Mouse (Mus musculus) forebrain, embryonic 16.5 days (tissue): Measurements from ENCODE around the gene Glra1. TPM values are rescaled to one million over a fixed set of nuclear protein-coding genes. Genes with fewer than 3 reads are reported as not detected.
"Not testable (repeated sequence)": the region's sequence is repeated elsewhere in the genome, so short reads cannot be mapped to it uniquely, and the experiment has no call there.

Experiments
- ATAC-seq: fragments of 200-750 bp; cut with Nextera tagmentation; 2 replicates; pipeline ENCODE4 v1.8.0; 2017; ENCODE audit warnings: mild to moderate bottlenecking, moderate library complexity
- H3K27ac ChIP-seq: fragments of 300-500 bp; sonication (generic); 2 replicates; pipeline ENCODE4 v1.5.1; 2014; ENCODE audit warnings: low read length, control low read depth
- H3K27me3 ChIP-seq: fragments of 300-500 bp; sonication (generic); replicated peaks from 2 replicates; pipeline ENCODE4 v1.6.1; 2014; ENCODE audit warnings: low read length; ENCODE audit not compliant: control insufficient read depth, insufficient read depth
- H3K36me3 ChIP-seq: fragments of 300-500 bp; sonication (generic); 2 replicates; pipeline ENCODE4 v1.6.1; 2014; ENCODE audit not compliant: control insufficient read depth, insufficient read depth
- H3K4me1 ChIP-seq: fragments of 300-500 bp; sonication (generic); replicated peaks from 2 replicates; pipeline ENCODE4 v1.6.1; 2014; ENCODE audit warnings: low read length; ENCODE audit not compliant: control insufficient read depth, insufficient read depth
- H3K4me2 ChIP-seq: fragments of 300-500 bp; sonication (generic); 2 replicates; pipeline ENCODE4 v1.6.1; 2014; ENCODE audit warnings: mild to moderate bottlenecking, low read length, control low read depth
- H3K4me3 ChIP-seq: fragments of 300-500 bp; sonication (generic); replicated peaks from 2 replicates; pipeline ENCODE4 v1.5.1; 2014; ENCODE audit warnings: mild to moderate bottlenecking, low read length, control low read depth
- H3K9ac ChIP-seq: fragments of 300-500 bp; sonication (generic); replicated peaks from 2 replicates; pipeline ENCODE4 v1.6.1; 2014; ENCODE audit warnings: low read depth, low read length, control low read depth
- H3K9me3 ChIP-seq: fragments of 300-500 bp; sonication (generic); 2 replicates; pipeline ENCODE4 v1.6.1; 2016; ENCODE audit warnings: low read length; ENCODE audit not compliant: control insufficient read depth
- WGBS: fragments of 180-500 bp; shearing (Covaris S2); extraction: QIAGEN DNeasy Blood & Tissue Kit; methylation state at CpG from one replicate; pipeline ENCODE4 v1.1.7; 2014; 5-methylcytosine and 5-hydroxymethylcytosine counted together
- polyA plus RNA-seq: library from polyadenylated mRNA; unstranded; fragments of >200 nt; fragmentation: Nextera tagmentation; extraction: Ambion mirVana; gene quantifications from 2 replicates; pipeline ENCODE4 v1.2.1, GENCODE M21; 2015

Glra1 gene
- polyA plus RNA-seq, result 0.15 TPM in 1 of 2 replicates, not detected in the other

- H3K9ac ChIP-seq, result peak within 1 kb of the TSS; percentile 46
- peak; percentile 55 for ATAC-seq
- peaks cover 13% of the 10 kb centered on the region for H3K4me1 ChIP-seq
- H3K36me3 ChIP-seq, result no peaks in the 10 kb centered on the region
- no peak within 1 kb of the TSS for H3K27ac ChIP-seq
- peak within 1 kb of the TSS; percentile 81 for H3K4me2 ChIP-seq
- H3K4me3 ChIP-seq, result peak within 1 kb of the TSS; percentile 39
- H3K9me3 ChIP-seq, result no peaks in the 10 kb centered on the region
- under 1% methylated on average over 36 of the region's 36 CpGs for WGBS
- peaks cover 38% of the 10 kb centered on the region for H3K27me3 ChIP-seq
Observed at GRCm38 (mm10) chr11:55607808-55608523, at the start of gene Glra1. Gene Glra1 (minus strand): TSS chr11:55608198.

GRCm38 (mm10) chr11:55636961-55637360, 29.0 kb upstream of the Glra1 start:
- H3K27me3 ChIP-seq, result no peaks in the 10 kb centered on the region
- H3K9ac ChIP-seq, result no peak overlapping the region
- no peak overlapping the region for H3K4me3 ChIP-seq
- ATAC-seq, result no peak
- no peaks in the 10 kb centered on the region for H3K36me3 ChIP-seq
- no peaks in the 10 kb centered on the region for H3K4me1 ChIP-seq
- no peak overlapping the region for H3K4me2 ChIP-seq
- no peaks in the 10 kb centered on the region for H3K9me3 ChIP-seq
- 75% methylated on average over 4 of the region's 4 CpGs for WGBS
- H3K27ac ChIP-seq, result no peak overlapping the region

DNA sequence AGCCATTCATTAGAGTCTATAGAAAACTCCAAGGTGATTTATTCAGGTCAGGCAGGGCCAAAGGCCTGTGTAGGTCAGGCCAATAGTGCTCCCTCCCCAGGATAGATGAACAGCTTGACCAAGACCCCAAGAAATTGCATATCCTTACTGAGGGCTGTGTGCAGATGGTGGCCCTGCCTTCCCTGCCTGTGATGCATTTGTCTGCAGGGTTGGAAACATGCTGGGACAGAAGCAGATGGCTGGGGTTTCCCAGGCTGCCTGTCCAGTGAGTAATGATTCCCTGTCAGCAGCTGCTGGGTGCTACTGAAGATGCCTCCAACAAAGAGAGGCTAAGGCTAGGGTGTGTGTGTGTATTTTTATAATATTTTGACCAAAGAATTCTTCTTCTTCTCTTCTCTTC, 25.9 kb upstream of the Glra1 start:
- Histone ChIP-seq H3K9ac (no peak overlapping the region), H3K27ac (no peak overlapping the region), H3K36me3 (no peaks in the 10 kb centered on the region), H3K4me3 (no peak overlapping the region), H3K4me2 (no peak overlapping the region), H3K27me3 (no peaks in the 10 kb centered on the region), H3K9me3 (no peaks in the 10 kb centered on the region), H3K4me1 (no peaks in the 10 kb centered on the region)
- ATAC-seq, result no peak

GRCm38 (mm10) chr11:55614631-55615030, 6.6 kb upstream of the Glra1 start:
- not testable (repeated sequence) for ATAC-seq, H3K4me1 ChIP-seq, H3K9ac ChIP-seq, H3K4me2 ChIP-seq, H3K4me3 ChIP-seq, H3K9me3 ChIP-seq, H3K36me3 ChIP-seq, H3K27me3 ChIP-seq, H3K27ac ChIP-seq
- 72% methylated on average over 8 of the region's 8 CpGs for WGBS

DNA sequence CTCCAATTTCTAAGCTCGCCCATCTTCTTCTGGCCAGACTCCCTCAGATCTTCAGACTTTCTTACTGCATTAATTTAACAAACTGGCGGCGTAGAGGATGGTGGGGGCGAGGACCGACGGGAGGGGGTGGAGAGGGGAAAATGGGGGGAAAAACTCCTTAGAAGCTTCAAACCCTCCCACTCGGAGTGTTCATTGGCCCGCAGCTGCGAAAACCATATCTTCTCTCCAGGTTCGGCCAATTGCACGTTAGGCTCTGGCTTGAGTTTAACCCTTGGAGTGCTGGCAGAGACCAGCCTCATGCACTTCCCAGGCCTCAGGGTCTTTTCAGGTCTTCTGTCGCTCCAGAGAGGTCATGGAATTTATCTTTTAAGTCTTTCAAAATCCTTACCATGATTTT, 524 bp upstream of the Glra1 start:
- Histone ChIP-seq H3K4me2 (peak overlapping the region; percentile 81), H3K36me3 (no peaks in the 10 kb centered on the region), H3K4me3 (peak overlapping the region; percentile 39), H3K27ac (no peak overlapping the region), H3K9me3 (no peaks in the 10 kb centered on the region), H3K4me1 (peaks cover 13% of the 10 kb centered on the region), H3K9ac (peak overlapping the region; percentile 46; the same call in 1 of the 2 replicates), H3K27me3 (peaks cover 36% of the 10 kb centered on the region)
- 2% methylated on average over 12 of the region's 12 CpGs for WGBS
- 0 out of 2 replicates have a peak, but pooled peaks have one; percentile 52 for ATAC-seq

GRCm38 (mm10) chr11:55607066-55607807, 761 bp downstream of the Glra1 start:
- Histone ChIP-seq H3K27ac (no peak overlapping the region), H3K9ac (peak overlapping the region; percentile 46; the same call in 1 of the 2 replicates), H3K36me3 (no peaks in the 10 kb centered on the region), H3K9me3 (no peaks in the 10 kb centered on the region), H3K4me1 (peaks cover 13% of the 10 kb centered on the region), H3K27me3 (peaks cover 38% of the 10 kb centered on the region), H3K4me2 (peak overlapping the region; percentile 81), H3K4me3 (peak overlapping the region; percentile 39)
- ATAC-seq, result peak; percentile 68
- WGBS, result 3% methylated on average over 26 of the region's 26 CpGs

DNA sequence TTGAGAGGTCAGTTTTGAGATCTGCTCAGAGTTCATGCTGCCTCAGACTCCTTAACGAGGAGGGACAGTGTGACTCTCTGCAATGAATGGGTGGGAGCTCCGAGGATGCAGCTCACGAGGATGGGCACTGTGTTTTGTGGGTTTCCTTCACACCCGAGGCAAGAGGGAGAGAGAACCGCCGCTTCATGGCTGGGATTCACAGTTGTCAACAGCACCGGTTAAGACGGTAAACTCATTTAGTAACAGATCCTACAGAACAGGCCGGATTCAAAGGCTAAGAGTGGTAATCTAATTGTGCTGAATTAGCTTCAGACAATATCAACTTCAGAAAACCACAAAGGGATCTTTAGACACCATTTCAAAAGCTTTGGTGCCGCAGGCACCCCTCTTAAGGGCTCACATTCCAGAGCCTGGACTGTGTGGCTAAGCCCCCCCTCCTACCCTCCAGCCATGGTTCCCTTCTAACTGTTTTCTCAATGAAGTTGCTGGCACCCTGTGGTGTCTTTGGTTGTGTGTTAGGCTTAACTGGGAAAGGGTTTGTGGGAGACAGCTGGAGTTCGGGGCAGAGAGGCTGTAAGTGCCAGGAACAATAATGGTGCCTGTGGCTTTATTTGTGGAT, 6.4 kb downstream of the Glra1 start:
- H3K4me3 ChIP-seq, result no peak overlapping the region
- H3K4me1 ChIP-seq, result no peaks in the 10 kb centered on the region; the same call in 1 of the 2 replicates
- ATAC-seq, result no peak
- WGBS, result 0% methylated on average over 11 of the region's 11 CpGs
- H3K9ac ChIP-seq, result no peak overlapping the region
- H3K27me3 ChIP-seq, result peaks cover 35% of the 10 kb centered on the region
- H3K4me2 ChIP-seq, result no peak overlapping the region
- no peak overlapping the region for H3K27ac ChIP-seq
- H3K36me3 ChIP-seq, result no peaks in the 10 kb centered on the region
- no peaks in the 10 kb centered on the region for H3K9me3 ChIP-seq

- 85% methylated on average over 1 of the region's 1 CpGs for WGBS
- ATAC-seq, result no peak
- Histone ChIP-seq H3K27me3 (peaks cover 14% of the 10 kb centered on the region), H3K9me3 (no peaks in the 10 kb centered on the region), H3K4me2 (no peak overlapping the region), H3K4me3 (no peak overlapping the region), H3K9ac (no peak overlapping the region), H3K27ac (no peak overlapping the region), H3K4me1 (no peaks in the 10 kb centered on the region), H3K36me3 (no peaks in the 10 kb centered on the region)
Observed at GRCm38 (mm10) chr11:55595726-55596125, 12.3 kb downstream of the Glra1 start.

- ATAC-seq, result no peak
- WGBS, result 82% methylated on average over 3 of the region's 3 CpGs
- Histone ChIP-seq H3K4me3 (no peak overlapping the region), H3K27me3 (peaks cover 4% of the 10 kb centered on the region; the same call in 1 of the 2 replicates), H3K9ac (no peak overlapping the region), H3K4me2 (no peak overlapping the region), H3K27ac (no peak overlapping the region), H3K36me3 (no peaks in the 10 kb centered on the region), H3K4me1 (no peaks in the 10 kb centered on the region), H3K9me3 (no peaks in the 10 kb centered on the region)
Observed at GRCm38 (mm10) chr11:55594411-55594810, 13.6 kb downstream of the Glra1 start.
